Mouse (Mus musculus) c-Kit-negative CD71-positive TER-119-positive erythroid progenitor cells, embryonic 14.5 days (primary cell): ENCODE data around the gene Lysmd4.
"Not testable (repeated sequence)": the region's sequence is repeated elsewhere in the genome, so short reads cannot be mapped to it uniquely, and the experiment has no call there.

Source experiments
- DNase-seq: peaks from one replicate; pipeline ENCODE4 v3.0.0-alpha.2; 2013; ENCODE audit warnings: low read depth, low spot score

The Lysmd4 gene

GRCm38 (mm10) chr7:67230640-67231140, 8.3 kb downstream of the Lysmd4 start:
- DNase-seq: no peak

- DNase-seq: no peak
These were observed 10.2 kb downstream of the Lysmd4 start for GRCm38 (mm10) chr7:67232504-67232903.

GRCm38 (mm10) chr7:67234797-67235196, 12.5 kb downstream of the Lysmd4 start:
- no peak for DNase-seq

- no peak for DNase-seq
These were observed 14.0 kb downstream of the Lysmd4 start for GRCm38 (mm10) chr7:67236351-67236750.

- DNase-seq: no peak
These were observed 15.4 kb downstream of the Lysmd4 start for GRCm38 (mm10) chr7:67237752-67238151.

- no peak for DNase-seq
These were observed 19.6 kb downstream of the Lysmd4 start for GRCm38 (mm10) chr7:67241969-67242368.

- no peak for DNase-seq
These were observed 21.0 kb downstream of the Lysmd4 start for GRCm38 (mm10) chr7:67243121-67243893.

GRCm38 (mm10) chr7:67243894-67244282, 21.5 kb downstream of the Lysmd4 start:
- DNase-seq: no peak

- DNase-seq: no peak
These were observed 22.9 kb downstream of the Lysmd4 start for GRCm38 (mm10) chr7:67245255-67245654.

GRCm38 (mm10) chr7:67246067-67246466, 23.7 kb downstream of the Lysmd4 start:
- no peak for DNase-seq

GRCm38 (mm10) chr7:67259828-67260563, 37.7 kb downstream of the Lysmd4 start:
- DNase-seq: peak; percentile 43

- DNase-seq: not testable (repeated sequence)
These were observed 48.1 kb downstream of the Lysmd4 start for GRCm38 (mm10) chr7:67270447-67270846.

GRCm38 (mm10) chr7:67283581-67283980, 61.2 kb downstream of the Lysmd4 start:
- no peak for DNase-seq

GRCm38 (mm10) chr7:67287456-67287855, 65.1 kb downstream of the Lysmd4 start:
- no peak for DNase-seq

GRCm38 (mm10) chr7:67291356-67291755, 69.0 kb downstream of the Lysmd4 start:
- no peak for DNase-seq

- DNase-seq: no peak
These were observed 74.1 kb downstream of the Lysmd4 start for GRCm38 (mm10) chr7:67296419-67296818.

GRCm38 (mm10) chr7:67304937-67305336, 82.6 kb downstream of the Lysmd4 start:
- DNase-seq: no peak

GRCm38 (mm10) chr7:67307078-67307477, 84.7 kb downstream of the Lysmd4 start:
- no peak for DNase-seq

GRCm38 (mm10) chr7:67308102-67308501, 85.8 kb downstream of the Lysmd4 start:
- no peak for DNase-seq

GRCm38 (mm10) chr7:67310151-67310550, 87.8 kb downstream of the Lysmd4 start:
- DNase-seq: no peak

- DNase-seq: no peak
These were observed 90.9 kb downstream of the Lysmd4 start for GRCm38 (mm10) chr7:67313200-67313599.

- no peak for DNase-seq
These were observed 96.4 kb downstream of the Lysmd4 start for GRCm38 (mm10) chr7:67318697-67319096.

- no peak for DNase-seq
These were observed 98.0 kb downstream of the Lysmd4 start for GRCm38 (mm10) chr7:67320359-67320758.
